Mouse (Mus musculus) thymus, adult 2 months (tissue): ENCODE data around the gene Lrp6.

Experiments used
- CTCF ChIP-seq: fragments of 200-500 bp; IDR thresholded peaks from 2 replicates; pipeline ENCODE4 v1.5.1; 2012; ENCODE audit warnings: mild to moderate bottlenecking, control low read depth, low read length, moderate library complexity, borderline replicate concordance; ENCODE audit not compliant: control insufficient read depth, poor library complexity, insufficient read depth; ENCODE audit errors: extremely low read depth
- POLR2A ChIP-seq: fragments of 200-500 bp; IDR thresholded peaks from 2 replicates; pipeline ENCODE4 v1.6.1; 2012; ENCODE audit warnings: mild to moderate bottlenecking, low read length, control low read depth, moderate library complexity; ENCODE audit not compliant: control insufficient read depth, poor library complexity, insufficient read depth; ENCODE audit errors: extremely low read depth

DNA sequence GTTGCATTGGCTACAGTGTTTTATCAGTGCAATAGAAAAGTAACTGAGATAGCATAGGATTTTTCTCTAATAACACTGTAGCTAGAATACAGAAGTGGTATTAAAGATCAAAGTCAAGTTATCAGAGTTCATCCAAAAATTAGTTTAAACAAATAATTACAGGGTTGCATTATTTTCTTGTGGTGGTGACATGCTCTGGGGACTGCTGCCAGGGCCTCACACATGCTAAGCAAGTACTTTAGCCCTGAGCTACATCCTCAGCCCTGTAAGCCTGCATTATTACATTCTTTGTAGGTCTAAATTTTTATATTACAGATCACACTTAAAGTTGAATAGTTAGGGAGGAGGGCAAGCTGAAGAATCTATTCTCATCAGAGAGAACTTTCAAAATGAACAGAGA is 68.2 kb downstream of the Lrp6 start:
- no peak for TF ChIP-seq CTCF
- TF ChIP-seq POLR2A: no peak
